ENCODE assay signal across 9 mouse cellular contexts in the genomic region with DNA sequence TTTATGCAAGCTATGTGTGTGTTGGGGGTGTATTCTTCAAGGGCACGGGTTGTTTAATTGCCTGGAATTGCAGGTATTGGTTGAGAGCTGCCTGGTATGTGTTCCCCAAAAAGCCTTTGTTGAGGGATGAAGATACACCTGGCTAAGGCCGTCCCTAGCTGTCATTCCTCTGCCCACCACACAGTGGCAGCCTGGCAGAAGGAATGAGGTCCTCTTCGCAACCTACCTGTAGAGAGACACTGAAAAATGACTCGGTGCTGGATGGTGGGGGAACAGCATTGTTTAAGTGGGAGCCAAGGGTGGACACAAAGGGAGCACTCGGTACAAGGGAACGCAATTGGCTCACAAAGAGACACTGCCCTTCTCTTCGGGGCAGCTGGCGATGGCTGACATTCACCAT. TPM values are rescaled to one million over a fixed set of nuclear protein-coding genes. Genes with fewer than 3 reads are reported as not detected.
DNase-seq lines count a peak whose midpoint lies in the region; ATAC-seq lines count a peak whose summit lies in the region.
"Had no signal": no experiment of that assay in that cellular context is flagged by ENCODE, and none has a peak within 500 bp of the region (broad histone marks: within the 10 kb centered on the region; RNA-seq: fewer than 3 reads in every experiment).

No protein-coding gene starts in this region.

- DNase-seq in heart, adult 18-20 months, result peak; percentile 23 to 60
- DNase-seq in heart, adult 11 months, result no peak
- peak; percentile 57 to 60 for DNase-seq in right cerebral cortex, adult 2 months (ENCODE audit: low spot score in 2 of 2)
- DNase-seq in right cerebral cortex, postnatal 36 days (ENCODE audit: low spot score in 2 of 2), result no peak
- no peak for DNase-seq in retina, postnatal 1 day

- H3K4me3 ChIP-seq in kidney, embryonic 14.5 days (ENCODE audit: low read length), result no peak overlapping the region
- H3K4me3 ChIP-seq in neural tube, embryonic 15.5 days (replicated peaks), result no peak overlapping the region
- H3K4me3 ChIP-seq: neural tube, embryonic 12.5 days had no signal

- H3K9me3 ChIP-seq in kidney, embryonic 14.5 days (ENCODE audit: control insufficient read depth, low read length), result no peaks in the 10 kb centered on the region
- H3K9me3 ChIP-seq in neural tube, embryonic 15.5 days (replicated peaks), result no peaks in the 10 kb centered on the region
- H3K9me3 ChIP-seq: neural tube, embryonic 12.5 days had no signal

- 36% methylated on average over 8 of the region's 8 CpGs for WGBS in kidney, embryonic 14.5 days
- WGBS in neural tube, embryonic 15.5 days, result 31% methylated on average over 8 of the region's 8 CpGs

- peak; percentile 72 for ATAC-seq in common myeloid progenitor, adult 5-6 weeks (replicated peaks; ENCODE audit: low read depth, poor library complexity, severe bottlenecking)
- peak; percentile 37; the same call in 1 of the 2 replicates for ATAC-seq in kidney, embryonic 14.5 days (ENCODE audit: low FRiP score, low TSS enrichment)
- ATAC-seq in neural tube, embryonic 15.5 days (ENCODE audit: low FRiP score), result peak; percentile 53

- no peaks in the 10 kb centered on the region for H3K27me3 ChIP-seq in kidney, embryonic 14.5 days (ENCODE audit: control insufficient read depth, insufficient read depth, low read length)
- no peaks in the 10 kb centered on the region for H3K27me3 ChIP-seq in neural tube, embryonic 15.5 days (replicated peaks)

- H3K9ac ChIP-seq in kidney, embryonic 14.5 days (ENCODE audit: low read depth, low read length), result no peak overlapping the region
- H3K9ac ChIP-seq in neural tube, embryonic 15.5 days (replicated peaks), result no peak overlapping the region
- H3K9ac ChIP-seq: neural tube, embryonic 12.5 days had no signal

- no peaks in the 10 kb centered on the region for H3K4me1 ChIP-seq in kidney, embryonic 14.5 days (ENCODE audit: control insufficient read depth, insufficient read depth, low read length)
- peaks cover 7% of the 10 kb centered on the region for H3K4me1 ChIP-seq in neural tube, embryonic 15.5 days

- no peaks in the 10 kb centered on the region for H3K36me3 ChIP-seq in kidney, embryonic 14.5 days (ENCODE audit: control insufficient read depth, insufficient read depth, low read length)
- no peaks in the 10 kb centered on the region for H3K36me3 ChIP-seq in neural tube, embryonic 15.5 days

- H3K4me2 ChIP-seq in kidney, embryonic 14.5 days (replicated peaks; ENCODE audit: low read depth, low read length), result no peak overlapping the region
- H3K4me2 ChIP-seq in neural tube, embryonic 15.5 days, result no peak overlapping the region
- H3K4me2 ChIP-seq: neural tube, embryonic 12.5 days had no signal

- no peak overlapping the region for H3K27ac ChIP-seq in kidney, embryonic 14.5 days (ENCODE audit: low read depth, low read length)
- H3K27ac ChIP-seq in neural tube, embryonic 15.5 days (replicated peaks), result no peak overlapping the region
- H3K27ac ChIP-seq: neural tube, embryonic 12.5 days had no signal

RNA-seq across cellular contexts. Expression of gene Tmem51, which starts 29.2 kb away (rescaled TPM):
- total RNA-seq in heart, adult 18-20 months (2021), result 1 to 10 TPM; 3.4 to 5.2 TPM
- total RNA-seq in common myeloid progenitor, adult 5-6 weeks (2017), result 0.39 and 0.41 TPM in 2 replicates
- polyA plus RNA-seq in kidney, embryonic 14.5 days (2014; fragmentation: Nextera tagmentation; extraction: Ambion mirVana), result 16.7 and 23.0 TPM in 2 replicates
- 5.9 and 11.0 TPM in 2 replicates for polyA plus RNA-seq in neural tube, embryonic 15.5 days (2015; fragmentation: Nextera tagmentation; extraction: Ambion mirVana)

Comparison
In these comparisons a context has a peak if more than half of its experiments do, and no peak if none do; other contexts are left out.
1. DNase-seq: peak in heart, adult 18-20 months (2 of 2) and right cerebral cortex, adult 2 months (2 of 2); none in heart, adult 11 months (single experiment), right cerebral cortex, postnatal 36 days (0 of 2) and retina, postnatal 1 day (single experiment).
2. Peak in every context shown above with its lines, with median percentiles within 50 percentile points of each other: ATAC-seq.